ENCODE assay signal across 13 mouse cellular contexts in the genomic region with DNA sequence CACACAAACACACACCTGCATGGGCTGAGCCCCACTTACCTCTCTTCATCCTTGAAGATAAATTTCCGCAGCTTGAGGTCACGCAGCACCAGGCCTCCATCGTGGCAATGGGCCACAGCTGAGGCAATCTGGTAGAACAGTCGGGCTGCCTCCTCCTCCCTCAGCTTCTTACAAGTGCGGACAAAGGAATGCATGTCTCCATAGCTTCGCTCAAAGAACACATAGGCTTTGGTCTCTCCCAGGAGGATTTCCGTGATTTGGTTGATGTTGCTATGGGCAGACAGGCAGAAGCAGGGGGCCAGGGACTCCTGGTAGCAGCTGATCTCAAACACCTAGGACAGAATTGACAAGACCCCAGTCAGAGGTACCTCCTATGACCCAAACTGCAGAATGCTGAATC. TPM values are rescaled to one million over a fixed set of nuclear protein-coding genes. Genes with fewer than 3 reads are reported as not detected.
DNase-seq lines count a peak whose midpoint lies in the region; ATAC-seq and TF ChIP-seq lines count a peak whose summit lies in the region.
"Had no signal": no experiment of that assay in that cellular context is flagged by ENCODE, and none has a peak within 500 bp of the region (broad histone marks: within the 10 kb centered on the region; RNA-seq: fewer than 3 reads in every experiment).

No protein-coding gene starts in this region.

- H3K27ac ChIP-seq in kidney, postnatal 0 days: no peak overlapping the region
- no peak overlapping the region for H3K27ac ChIP-seq in kidney, embryonic 14.5 days (ENCODE audit: low read depth, low read length)
- H3K27ac ChIP-seq in heart, postnatal 0 days (ENCODE audit: low read depth): peak overlapping the region; percentile 36
- H3K27ac ChIP-seq in midbrain, embryonic 12.5 days (replicated peaks): 0 out of 2 replicates have a peak overlapping the region, but pooled peaks have one; percentile 31
- H3K27ac ChIP-seq: limb, embryonic 15.5 days; macrophage had no signal

- peaks cover 26% of the 10 kb centered on the region for H3K36me3 ChIP-seq in kidney, postnatal 0 days (ENCODE audit: insufficient read depth, low read length)
- peaks cover 46% of the 10 kb centered on the region for H3K36me3 ChIP-seq in kidney, embryonic 14.5 days (ENCODE audit: control insufficient read depth, insufficient read depth, low read length)
- H3K36me3 ChIP-seq in heart, postnatal 0 days (replicated peaks; ENCODE audit: control insufficient read depth, insufficient read depth, low read length): peaks cover 58% of the 10 kb centered on the region
- peaks cover 45% of the 10 kb centered on the region for H3K36me3 ChIP-seq in midbrain, embryonic 12.5 days
- H3K36me3 ChIP-seq: G1E had no signal

- no peak for TF ChIP-seq CTCF in kidney, postnatal 0 days (IDR thresholded peaks at IDR 0.05; ENCODE audit: low read depth)
- no peak for TF ChIP-seq CTCF in brain, embryonic 14.5 days (IDR thresholded peaks at IDR 0.05; ENCODE audit: borderline replicate concordance, extremely low read depth, insufficient read depth, insufficient read length)
- no peak for TF ChIP-seq CTCF in heart, postnatal 0 days (IDR thresholded peaks at IDR 0.05; ENCODE audit: low read depth)

- 73% methylated on average over 7 of the region's 7 CpGs for WGBS in kidney, postnatal 0 days
- 88% methylated on average over 7 of the region's 7 CpGs for WGBS in kidney, embryonic 14.5 days
- 34% methylated on average over 7 of the region's 7 CpGs for WGBS in heart, postnatal 0 days
- WGBS in midbrain, embryonic 12.5 days: 54% methylated on average over 7 of the region's 7 CpGs

- no peaks in the 10 kb centered on the region for H3K9me3 ChIP-seq in kidney, postnatal 0 days (replicated peaks; ENCODE audit: low read length)
- H3K9me3 ChIP-seq in kidney, embryonic 14.5 days (ENCODE audit: control insufficient read depth, low read length): no peaks in the 10 kb centered on the region
- H3K9me3 ChIP-seq in heart, postnatal 0 days (replicated peaks; ENCODE audit: control insufficient read depth, low read length): no peaks in the 10 kb centered on the region
- no peaks in the 10 kb centered on the region for H3K9me3 ChIP-seq in midbrain, embryonic 12.5 days
- H3K9me3 ChIP-seq: limb, embryonic 15.5 days had no signal

- peaks cover 9% of the 10 kb centered on the region; the same call in 1 of the 2 replicates for H3K4me1 ChIP-seq in kidney, postnatal 0 days (replicated peaks; ENCODE audit: insufficient read depth, low read length)
- peaks cover 10% of the 10 kb centered on the region; the same call in 1 of the 2 replicates for H3K4me1 ChIP-seq in kidney, embryonic 14.5 days (ENCODE audit: control insufficient read depth, insufficient read depth, low read length)
- H3K4me1 ChIP-seq in heart, postnatal 0 days (ENCODE audit: control insufficient read depth, insufficient read depth): peaks cover 53% of the 10 kb centered on the region
- peaks cover 38% of the 10 kb centered on the region for H3K4me1 ChIP-seq in midbrain, embryonic 12.5 days

- TF ChIP-seq EP300 in heart, postnatal 0 days (IDR thresholded peaks at IDR 0.05; ENCODE audit: low read depth): no peak

- no peak overlapping the region for H3K9ac ChIP-seq in kidney, postnatal 0 days (ENCODE audit: low read depth, low read length)
- H3K9ac ChIP-seq in kidney, embryonic 14.5 days (ENCODE audit: low read depth, low read length): no peak overlapping the region
- H3K9ac ChIP-seq in heart, postnatal 0 days (replicated peaks; ENCODE audit: low read depth, low read length): 0 out of 2 replicates have a peak overlapping the region, but pooled peaks have one; percentile 3
- H3K9ac ChIP-seq in midbrain, embryonic 12.5 days (replicated peaks): 0 out of 2 replicates have a peak overlapping the region, but pooled peaks have one; percentile 7
- H3K9ac ChIP-seq: limb, embryonic 15.5 days had no signal

- no peak for TF ChIP-seq POLR2A in brain, embryonic 14.5 days (IDR thresholded peaks at IDR 0.05; ENCODE audit: borderline replicate concordance, extremely low read depth, insufficient read depth, insufficient read length, poor library complexity, severe bottlenecking)

- no peak overlapping the region for H3K4me3 ChIP-seq in kidney, postnatal 0 days (replicated peaks; ENCODE audit: low read depth, low read length)
- no peak overlapping the region for H3K4me3 ChIP-seq in kidney, embryonic 14.5 days (ENCODE audit: low read length)
- H3K4me3 ChIP-seq in heart, postnatal 0 days (ENCODE audit: low read depth, low read length): no peak overlapping the region
- H3K4me3 ChIP-seq in midbrain, embryonic 12.5 days: no peak overlapping the region
- H3K4me3 ChIP-seq: limb, embryonic 15.5 days had no signal

- no peak for DNase-seq in kidney, postnatal 0 days (ENCODE audit: low spot score)
- peak; percentile 61 for DNase-seq in brain, embryonic 14.5 days (ENCODE audit: low read depth)
- DNase-seq in heart, postnatal 0 days (ENCODE audit: low spot score): no peak
- no peak for DNase-seq in spleen, postnatal 10 days (ENCODE audit: low spot score in 2 of 2)
- no peak for DNase-seq in cerebellum, adult 9-10 months
- no peak for DNase-seq in urinary bladder, postnatal 25 days (ENCODE audit: low spot score)
- DNase-seq: adrenal gland, postnatal 36 days; cerebellum, postnatal 25 days had no signal

- H3K4me2 ChIP-seq in kidney, postnatal 0 days (ENCODE audit: low read length): 0 out of 2 replicates have a peak overlapping the region, but pooled peaks have one; percentile 11
- H3K4me2 ChIP-seq in kidney, embryonic 14.5 days (replicated peaks; ENCODE audit: low read depth, low read length): no peak overlapping the region
- H3K4me2 ChIP-seq in heart, postnatal 0 days (ENCODE audit: low read depth, low read length): peak overlapping the region; percentile 38
- peak overlapping the region; percentile 39 for H3K4me2 ChIP-seq in midbrain, embryonic 12.5 days (replicated peaks)
- H3K4me2 ChIP-seq: limb, embryonic 15.5 days had no signal

- H3K27me3 ChIP-seq in kidney, postnatal 0 days (ENCODE audit: insufficient read depth, low read length): no peaks in the 10 kb centered on the region
- no peaks in the 10 kb centered on the region for H3K27me3 ChIP-seq in kidney, embryonic 14.5 days (ENCODE audit: control insufficient read depth, insufficient read depth, low read length)
- no peaks in the 10 kb centered on the region for H3K27me3 ChIP-seq in heart, postnatal 0 days (ENCODE audit: control insufficient read depth, insufficient read depth, low read length)
- no peaks in the 10 kb centered on the region for H3K27me3 ChIP-seq in midbrain, embryonic 12.5 days
- H3K27me3 ChIP-seq: limb, embryonic 15.5 days had no signal

- no peak for ATAC-seq in kidney, postnatal 0 days (replicated peaks; ENCODE audit: low FRiP score, low read depth)
- no peak for ATAC-seq in kidney, embryonic 14.5 days (ENCODE audit: low FRiP score, low TSS enrichment)
- no peak for ATAC-seq in heart, postnatal 0 days (ENCODE audit: insufficient read depth, low read depth)
- ATAC-seq in midbrain, embryonic 12.5 days (ENCODE audit: low FRiP score, low read depth): no peak

RNA-seq across cellular contexts. Expression of a gene that starts 7.1 kb away (rescaled TPM):
- 51.4 and 53.0 TPM in 2 replicates for polyA plus RNA-seq in kidney, postnatal 0 days (2015; fragmentation: Nextera tagmentation; extraction: Ambion mirVana)
- polyA plus RNA-seq in kidney, embryonic 14.5 days (2014; fragmentation: Nextera tagmentation; extraction: Ambion mirVana): 28.7 and 58.7 TPM in 2 replicates
- 84.3 and 113 TPM in 2 replicates for polyA plus RNA-seq in brain, embryonic 14.5 days (2012; rRNA removed)
- total RNA-seq in heart, postnatal 0 days (2014; rRNA removed; ENCODE audit: low replicate concordance): 83.9 and 91.1 TPM in 2 replicates
- 55.0 and 57.1 TPM in 2 replicates for polyA plus RNA-seq in heart, postnatal 0 days (2015; fragmentation: Nextera tagmentation; extraction: Ambion mirVana)
- 89.5 and 89.7 TPM in 2 replicates for polyA plus RNA-seq in midbrain, embryonic 12.5 days (2016; fragmentation: Nextera tagmentation; extraction: Ambion mirVana)
- polyA plus RNA-seq: G1E had no signal

Comparison
In these comparisons a context has a peak if more than half of its experiments do, and no peak if none do; other contexts are left out.
1. H3K27ac ChIP-seq: peak in heart, postnatal 0 days (single experiment) and midbrain, embryonic 12.5 days (single experiment); none in kidney, postnatal 0 days (single experiment) and kidney, embryonic 14.5 days (single experiment).
2. H3K9ac ChIP-seq: peak in heart, postnatal 0 days (single experiment) and midbrain, embryonic 12.5 days (single experiment); none in kidney, postnatal 0 days (single experiment) and kidney, embryonic 14.5 days (single experiment).